Mouse (Mus musculus): ENCODE data around the gene Sap30l. TPM values are rescaled to one million over a fixed set of nuclear protein-coding genes. Genes with fewer than 3 reads are reported as not detected.

Sap30l gene
- total RNA-seq, 1 experiment, result 29.2 TPM

- no peak for DNase-seq (ENCODE audit: low read depth, low spot score)
- TF ChIP-seq HCFC1 (IDR thresholded peaks at IDR 0.05; ENCODE audit: borderline replicate concordance, insufficient read depth, low read length) (no peak), ZC3H11A (IDR thresholded peaks at IDR 0.05; ENCODE audit: borderline replicate concordance, low read depth, low read length) (no peak), MAFK (IDR thresholded peaks at IDR 0.05; ENCODE audit: insufficient read depth, low read depth, low read length) (no peak), ZNF384 (IDR thresholded peaks at IDR 0.05; ENCODE audit: low read depth, low read length) (no peak), CHD2 (IDR thresholded peaks at IDR 0.05; ENCODE audit: low read depth, low read length) (no peak)
- Histone ChIP-seq H3K4me3 (ENCODE audit: insufficient read depth in 1 of 2, low read depth in 1 of 2, low read length in 2 of 2, poor library complexity in 1 of 2, severe bottlenecking in 1 of 2) (no peak overlapping the region), H3K27ac (ENCODE audit: insufficient read depth, low read depth, low read length, poor library complexity, severe bottlenecking) (no peak overlapping the region), H3K9ac (ENCODE audit: insufficient read depth, low read depth, low read length, poor library complexity, severe bottlenecking) (no peak overlapping the region), H3K36me3 (ENCODE audit: control insufficient read depth, insufficient read depth, low read length, poor library complexity, severe bottlenecking) (no peaks in the 10 kb centered on the region), H3K4me1 (ENCODE audit: control insufficient read depth in 2 of 2, insufficient read depth in 2 of 2, low read length in 2 of 2, poor library complexity in 1 of 2) (peaks cover 2 to 10% of the 10 kb centered on the region in 2 experiments; a peak in 3 of 4 replicates), H3K9me3 (ENCODE audit: control insufficient read depth, insufficient read depth, low read depth, low read length) (no peaks in the 10 kb centered on the region)
- in situ Hi-C loops (cut with MboI; ENCODE audit: low sequenced_read_pairs in 2 of 2, unreplicated experiment in 2 of 2), result no loop called here
Measured at GRCm38 (mm10) chr11:57799456-57799855, 2.0 kb upstream of the Sap30l start.

GRCm38 (mm10) chr11:57800266-57800951 lies 1.0 kb upstream of the Sap30l start:
- no peak overlapping the region; the same call in 1 of the 2 replicates for H3K27ac ChIP-seq (ENCODE audit: insufficient read depth, low read depth, low read length, poor library complexity, severe bottlenecking)
- DNase-seq (ENCODE audit: low read depth, low spot score), result no peak
- no peak for TF ChIP-seq CHD2 (IDR thresholded peaks at IDR 0.05; ENCODE audit: low read depth, low read length)
- TF ChIP-seq MAFK (IDR thresholded peaks at IDR 0.05; ENCODE audit: insufficient read depth, low read depth, low read length), result no peak
- no peak for TF ChIP-seq ZNF384 (IDR thresholded peaks at IDR 0.05; ENCODE audit: low read depth, low read length)
- no peak for TF ChIP-seq HCFC1 (IDR thresholded peaks at IDR 0.05; ENCODE audit: borderline replicate concordance, insufficient read depth, low read length)
- no peak for TF ChIP-seq ZC3H11A (IDR thresholded peaks at IDR 0.05; ENCODE audit: borderline replicate concordance, low read depth, low read length)

GRCm38 (mm10) chr11:57801766-57802510 lies 501 bp downstream of the Sap30l start:
- TF ChIP-seq ZC3H11A (IDR thresholded peaks at IDR 0.05; ENCODE audit: borderline replicate concordance, low read depth, low read length) (no peak), HCFC1 (IDR thresholded peaks at IDR 0.05; ENCODE audit: borderline replicate concordance, insufficient read depth, low read length) (peak; percentile 20; the same call in 1 of the 2 replicates), ZNF384 (IDR thresholded peaks at IDR 0.05; ENCODE audit: low read depth, low read length) (no peak)
- no peak overlapping the region; the same call in 1 of the 2 replicates for H3K27ac ChIP-seq (ENCODE audit: insufficient read depth, low read depth, low read length, poor library complexity, severe bottlenecking)
- H3K9me3 ChIP-seq (ENCODE audit: control insufficient read depth, insufficient read depth, low read depth, low read length), result no peaks in the 10 kb centered on the region
- peaks cover 2 to 7% of the 10 kb centered on the region in 2 experiments; a peak in 3 of 4 replicates for H3K4me1 ChIP-seq (ENCODE audit: control insufficient read depth in 2 of 2, insufficient read depth in 2 of 2, low read length in 2 of 2, poor library complexity in 1 of 2)
- DNase-seq (ENCODE audit: low read depth, low spot score), result no peak
- no peaks in the 10 kb centered on the region; the same call in 1 of the 2 replicates for H3K36me3 ChIP-seq (ENCODE audit: control insufficient read depth, insufficient read depth, low read length, poor library complexity, severe bottlenecking)
- peak overlapping the region; percentile 75 for H3K9ac ChIP-seq (ENCODE audit: insufficient read depth, low read depth, low read length, poor library complexity, severe bottlenecking)
- in situ Hi-C loops (cut with MboI; ENCODE audit: low sequenced_read_pairs in 2 of 2, unreplicated experiment in 2 of 2), result no loop called here
- H3K4me3 ChIP-seq (ENCODE audit: insufficient read depth in 1 of 2, low read depth in 1 of 2, low read length in 2 of 2, poor library complexity in 1 of 2, severe bottlenecking in 1 of 2), result peak overlapping the region; percentile 70 to 87

More at GRCm38 (mm10) chr11:57800266-57800951, 1.0 kb upstream of the Sap30l start:
- no peaks in the 10 kb centered on the region for H3K36me3 ChIP-seq (ENCODE audit: control insufficient read depth, insufficient read depth, low read length, poor library complexity, severe bottlenecking)
- H3K9me3 ChIP-seq (ENCODE audit: control insufficient read depth, insufficient read depth, low read depth, low read length), result no peaks in the 10 kb centered on the region
- peak overlapping the region; percentile 73 for H3K9ac ChIP-seq (ENCODE audit: insufficient read depth, low read depth, low read length, poor library complexity, severe bottlenecking)
- H3K4me1 ChIP-seq (ENCODE audit: control insufficient read depth in 2 of 2, insufficient read depth in 2 of 2, low read length in 2 of 2, poor library complexity in 1 of 2), result peaks cover 2 to 10% of the 10 kb centered on the region in 2 experiments; a peak in 3 of 4 replicates
- in situ Hi-C loops (cut with MboI; ENCODE audit: low sequenced_read_pairs in 2 of 2, unreplicated experiment in 2 of 2), result no loop called here
- peak overlapping the region; percentile 76 to 94 for H3K4me3 ChIP-seq (ENCODE audit: insufficient read depth in 1 of 2, low read depth in 1 of 2, low read length in 2 of 2, poor library complexity in 1 of 2, severe bottlenecking in 1 of 2)

GRCm38 (mm10) chr11:57802511-57802870 lies 1.1 kb downstream of the Sap30l start:
- H3K4me3 ChIP-seq (ENCODE audit: insufficient read depth in 1 of 2, low read depth in 1 of 2, low read length in 2 of 2, poor library complexity in 1 of 2, severe bottlenecking in 1 of 2), result peak overlapping the region; percentile 70 to 87
- in situ Hi-C loops (cut with MboI; ENCODE audit: low sequenced_read_pairs in 2 of 2, unreplicated experiment in 2 of 2), result no loop called here
- H3K9me3 ChIP-seq (ENCODE audit: control insufficient read depth, insufficient read depth, low read depth, low read length), result no peaks in the 10 kb centered on the region
- TF ChIP-seq HCFC1 (IDR thresholded peaks at IDR 0.05; ENCODE audit: borderline replicate concordance, insufficient read depth, low read length) (no peak), MAFK (IDR thresholded peaks at IDR 0.05; ENCODE audit: insufficient read depth, low read depth, low read length) (no peak), ZNF384 (IDR thresholded peaks at IDR 0.05; ENCODE audit: low read depth, low read length) (no peak), CHD2 (IDR thresholded peaks at IDR 0.05; ENCODE audit: low read depth, low read length) (no peak), ZC3H11A (IDR thresholded peaks at IDR 0.05; ENCODE audit: borderline replicate concordance, low read depth, low read length) (no peak)
- no peak overlapping the region for H3K27ac ChIP-seq (ENCODE audit: insufficient read depth, low read depth, low read length, poor library complexity, severe bottlenecking)
- no peaks in the 10 kb centered on the region; the same call in 1 of the 2 replicates for H3K36me3 ChIP-seq (ENCODE audit: control insufficient read depth, insufficient read depth, low read length, poor library complexity, severe bottlenecking)
- no peak for DNase-seq (ENCODE audit: low read depth, low spot score)
- H3K9ac ChIP-seq (ENCODE audit: insufficient read depth, low read depth, low read length, poor library complexity, severe bottlenecking), result peak overlapping the region; percentile 75
- H3K4me1 ChIP-seq (ENCODE audit: control insufficient read depth in 2 of 2, insufficient read depth in 2 of 2, low read length in 2 of 2, poor library complexity in 1 of 2), result peaks cover 2 to 7% of the 10 kb centered on the region in 2 experiments; a peak in 3 of 4 replicates
